ENCODE assay signal across 9 mouse cellular contexts in the genomic region with DNA sequence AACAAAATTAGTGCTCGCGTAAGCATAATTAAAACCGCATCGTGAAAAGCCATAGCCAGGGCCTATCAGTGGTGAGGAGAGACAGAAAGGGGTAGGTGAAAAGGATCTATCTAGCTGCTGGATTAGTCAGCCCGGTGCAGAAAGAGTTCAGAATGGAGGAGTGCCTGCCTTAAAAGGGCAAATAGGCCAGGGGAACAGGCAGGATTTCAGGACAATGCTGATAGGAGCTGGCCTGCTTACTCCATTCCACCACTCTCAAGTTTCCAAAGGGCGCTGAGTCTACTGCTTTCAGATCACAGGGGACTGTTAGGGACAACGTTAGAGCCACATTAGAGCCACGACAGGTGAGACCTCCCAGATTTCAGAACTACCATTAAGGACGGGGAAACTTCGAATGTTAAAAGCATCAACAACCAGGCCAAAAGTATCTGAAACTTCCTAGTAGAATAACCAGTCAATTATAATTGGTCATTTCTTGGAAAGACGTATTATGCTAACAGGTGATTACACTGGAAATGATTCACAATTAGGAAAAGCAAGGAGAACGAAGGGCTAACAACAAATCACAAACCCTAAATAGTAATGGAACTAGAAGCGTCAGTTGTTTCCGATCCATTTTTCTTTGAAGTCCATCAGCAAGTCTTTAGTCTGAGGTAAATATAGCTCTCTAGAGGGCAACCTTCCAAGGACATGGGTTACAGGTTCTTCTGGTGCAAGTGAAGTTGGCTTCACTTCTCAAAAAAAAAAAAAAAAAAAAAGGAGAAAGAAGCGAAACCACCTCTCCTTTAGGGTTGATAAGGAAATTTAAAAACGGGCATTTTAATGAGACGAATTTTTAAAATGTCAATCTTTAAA. TPM values are rescaled to one million over a fixed set of nuclear protein-coding genes. Genes with fewer than 3 reads are reported as not detected.
A peak's percentile ranks its signal among the peaks of the same experiment; 100 is the strongest.
DNase-seq lines count a peak whose midpoint lies in the region; ATAC-seq and TF ChIP-seq lines count a peak whose summit lies in the region.
"Had no signal": no experiment of that assay in that cellular context is flagged by ENCODE, and none has a peak within 500 bp of the region (broad histone marks: within the 10 kb centered on the region; RNA-seq: fewer than 3 reads in every experiment).

No protein-coding gene starts in this region.

- peaks cover 22% of the 10 kb centered on the region for H3K4me1 ChIP-seq in bone marrow macrophage, adult 2 months (ENCODE audit: control insufficient read depth, insufficient read depth, low read length)
- H3K4me1 ChIP-seq in heart, embryonic 12.5 days (replicated peaks), result peaks cover 42% of the 10 kb centered on the region
- no peaks in the 10 kb centered on the region for H3K4me1 ChIP-seq in liver, embryonic 11.5 days (replicated peaks; ENCODE audit: control insufficient read depth, insufficient read depth, low read length)
- peaks cover 4% of the 10 kb centered on the region for H3K4me1 ChIP-seq in small intestine, adult 2 months (ENCODE audit: control insufficient read depth, insufficient read depth, insufficient read length, low read length)

- peak overlapping the region; percentile 95 for H3K9ac ChIP-seq in heart, embryonic 12.5 days
- no peak overlapping the region for H3K9ac ChIP-seq in liver, embryonic 11.5 days (ENCODE audit: low read depth, low read length)

- no peaks in the 10 kb centered on the region for H3K36me3 ChIP-seq in heart, embryonic 12.5 days
- no peaks in the 10 kb centered on the region for H3K36me3 ChIP-seq in liver, embryonic 11.5 days (ENCODE audit: control insufficient read depth, insufficient read depth, low read length)
- H3K36me3 ChIP-seq in small intestine, adult 2 months (ENCODE audit: control insufficient read depth, insufficient read depth, low read length), result no peaks in the 10 kb centered on the region
- H3K36me3 ChIP-seq: G1E had no signal

- TF ChIP-seq CTCF in bone marrow macrophage, adult 2 months (IDR thresholded peaks at IDR 0.05; ENCODE audit: low read depth, low read length), result no peak
- no peak for TF ChIP-seq CTCF in small intestine, adult 2 months (IDR thresholded peaks at IDR 0.05; ENCODE audit: extremely low read depth, insufficient read length, insufficient replicate concordance, low read depth, low read length)

- H3K27ac ChIP-seq in bone marrow macrophage, adult 2 months (ENCODE audit: insufficient read depth, low read depth, low read length), result peak overlapping the region; percentile 80; the same call in 1 of the 2 replicates
- peak overlapping the region; percentile 95 for H3K27ac ChIP-seq in heart, embryonic 12.5 days (ENCODE audit: poor library complexity, severe bottlenecking)
- H3K27ac ChIP-seq in liver, embryonic 11.5 days (ENCODE audit: low read depth, low read length), result no peak overlapping the region
- peak overlapping the region; percentile 57 for H3K27ac ChIP-seq in small intestine, adult 2 months (ENCODE audit: insufficient read depth, low read depth, low read length)

- peak; percentile 25 for DNase-seq in kidney, adult 18-20 months
- DNase-seq in kidney, postnatal 4 days, result no peak
- DNase-seq in liver, embryonic 11.5 days (ENCODE audit: low spot score), result no peak
- no peak for DNase-seq in layer of hippocampus, postnatal 14 days (ENCODE audit: low spot score in 2 of 2)
- no peak for DNase-seq in right cerebral cortex, adult 2 months (ENCODE audit: low spot score in 2 of 2)

- H3K27me3 ChIP-seq in heart, embryonic 12.5 days (replicated peaks), result no peaks in the 10 kb centered on the region
- peaks cover 3% of the 10 kb centered on the region; the same call in 1 of the 2 replicates for H3K27me3 ChIP-seq in liver, embryonic 11.5 days (replicated peaks; ENCODE audit: control insufficient read depth, insufficient read depth, low read length)
- no peaks in the 10 kb centered on the region for H3K27me3 ChIP-seq in small intestine, adult 2 months (ENCODE audit: control insufficient read depth, insufficient read depth, low read length)

- no peak for ATAC-seq in heart, embryonic 12.5 days (ENCODE audit: insufficient number of reproducible peaks, low FRiP score)
- no peak for ATAC-seq in liver, embryonic 11.5 days (replicated peaks; ENCODE audit: low FRiP score)

- peak overlapping the region; percentile 78 for H3K4me3 ChIP-seq in bone marrow macrophage, adult 2 months (ENCODE audit: insufficient read depth, low read length)
- peak overlapping the region; percentile 85 for H3K4me3 ChIP-seq in heart, embryonic 12.5 days
- peak overlapping the region; percentile 56 for H3K4me3 ChIP-seq in liver, embryonic 11.5 days (ENCODE audit: low read depth, low read length)
- H3K4me3 ChIP-seq in small intestine, adult 2 months (ENCODE audit: low read depth, low read length), result peak overlapping the region; percentile 82

- H3K4me2 ChIP-seq in heart, embryonic 12.5 days, result peak overlapping the region; percentile 69
- peak overlapping the region; percentile 72 for H3K4me2 ChIP-seq in liver, embryonic 11.5 days

- TF ChIP-seq POLR2A in bone marrow macrophage, adult 2 months (IDR thresholded peaks at IDR 0.05; ENCODE audit: borderline replicate concordance, low read depth, low read length), result no peak
- no peak for TF ChIP-seq POLR2A in small intestine, adult 2 months (IDR thresholded peaks at IDR 0.05; ENCODE audit: low read depth, low read length)

- no peaks in the 10 kb centered on the region for H3K9me3 ChIP-seq in heart, embryonic 12.5 days (replicated peaks)
- H3K9me3 ChIP-seq in liver, embryonic 11.5 days (ENCODE audit: control insufficient read depth, low read length), result no peaks in the 10 kb centered on the region
- H3K9me3 ChIP-seq: G1E had no signal

- 11% methylated on average over 17 of the region's 17 CpGs for WGBS in heart, embryonic 12.5 days
- WGBS in liver, embryonic 11.5 days, result 35% methylated on average over 17 of the region's 17 CpGs
- WGBS in small intestine, adult 2 months, result 33% methylated on average over 17 of the region's 17 CpGs

RNA-seq across cellular contexts. Expression of a gene that starts 1.1 kb away (rescaled TPM):
- polyA plus RNA-seq in bone marrow macrophage, adult 2 months (2012; ENCODE audit: insufficient read depth, insufficient read length, missing spikeins), result 21.4 and 25.8 TPM in 2 replicates
- 18.9 and 22.3 TPM in 2 replicates for polyA plus RNA-seq in heart, embryonic 12.5 days (2016; fragmentation: Nextera tagmentation; extraction: Ambion mirVana)
- polyA plus RNA-seq in liver, embryonic 11.5 days (2014; fragmentation: Nextera tagmentation; extraction: Ambion mirVana), result 4.0 and 4.6 TPM in 2 replicates
- polyA plus RNA-seq in small intestine, adult 2 months (2012; rRNA removed), result 1.8 and 2.9 TPM in 2 replicates
- 1 to 10 TPM; 5.0 to 5.7 TPM for total RNA-seq in layer of hippocampus, postnatal 14 days (2021)

RNA-seq across cellular contexts. Expression of a gene that starts 39.6 kb away (rescaled TPM):
- 12.0 and 12.8 TPM in 2 replicates for polyA plus RNA-seq in bone marrow macrophage, adult 2 months (2012; ENCODE audit: insufficient read depth, insufficient read length, missing spikeins)
- polyA plus RNA-seq in heart, embryonic 12.5 days (2016; fragmentation: Nextera tagmentation; extraction: Ambion mirVana), result 20.7 and 22.6 TPM in 2 replicates
- polyA plus RNA-seq in liver, embryonic 11.5 days (2014; fragmentation: Nextera tagmentation; extraction: Ambion mirVana), result 12.8 and 13.2 TPM in 2 replicates
- polyA plus RNA-seq in small intestine, adult 2 months (2012; rRNA removed), result 0.14 and 0.19 TPM in 2 replicates
- total RNA-seq in layer of hippocampus, postnatal 14 days (2021), result 10 to 100 TPM; 22.9 to 24.4 TPM

Comparison
In these comparisons a context has a peak if more than half of its experiments do, and no peak if none do; other contexts are left out.
1. RNA of a gene that starts 39.6 kb away (polyA plus RNA-seq): 20.7 to 22.6 TPM in heart, embryonic 12.5 days, 12.8 to 13.2 TPM in liver, embryonic 11.5 days and 12.0 to 12.8 TPM in bone marrow macrophage, adult 2 months; 0.14 to 0.19 TPM in small intestine, adult 2 months; every median in the first group is over 10 times any median in the second.
2. Peak in every context shown above with its lines, with median percentiles within 50 percentile points of each other: H3K4me3 ChIP-seq.